Mouse (Mus musculus) stomach, postnatal 0 days (tissue): ENCODE data around the gene Adra1b. TPM values are rescaled to one million over a fixed set of nuclear protein-coding genes. Genes with fewer than 3 reads are reported as not detected.

Experiments used
- ATAC-seq: fragments of 200-750 bp; cut with Nextera tagmentation; 2 replicates; pipeline ENCODE4 v1.8.0; 2017; ENCODE audit not compliant: low FRiP score, low TSS enrichment
- DNase-seq: peaks from one replicate; pipeline ENCODE4 v3.0.0-alpha.2; 2016; ENCODE audit warnings: low spot score
- H3K27ac ChIP-seq: fragments of 300-500 bp; sonication (generic); replicated peaks from 2 replicates; pipeline ENCODE4 v1.5.1; 2014; ENCODE audit warnings: mild to moderate bottlenecking, control low read depth
- H3K27me3 ChIP-seq: fragments of 300-500 bp; sonication (generic); 2 replicates; pipeline ENCODE4 v1.6.1; 2014; ENCODE audit warnings: low read length; ENCODE audit not compliant: control insufficient read depth, insufficient read depth
- H3K36me3 ChIP-seq: fragments of 300-500 bp; sonication (generic); 2 replicates; pipeline ENCODE4 v1.6.1; 2014; ENCODE audit warnings: low read length, mixed read lengths; ENCODE audit not compliant: control insufficient read depth, insufficient read depth
- H3K4me1 ChIP-seq: fragments of 300-500 bp; sonication (generic); replicated peaks from 2 replicates; pipeline ENCODE4 v1.6.1; 2014; ENCODE audit warnings: antibody characterized with exemption; ENCODE audit not compliant: control insufficient read depth, insufficient read depth
- H3K4me2 ChIP-seq: fragments of 300-500 bp; sonication (generic); replicated peaks from 2 replicates; pipeline ENCODE4 v1.6.1; 2014; ENCODE audit warnings: low read depth, mild to moderate bottlenecking, control low read depth, moderate library complexity
- H3K4me3 ChIP-seq: fragments of 300-500 bp; sonication (generic); 2 replicates; pipeline ENCODE4 v1.5.1; 2014; ENCODE audit warnings: low read depth, low read length, control low read depth
- H3K9ac ChIP-seq: fragments of 300-500 bp; sonication (generic); 2 replicates; pipeline ENCODE4 v1.6.1; 2014; ENCODE audit warnings: mild to moderate bottlenecking, low read length, control low read depth, mixed read lengths
- H3K9me3 ChIP-seq: fragments of 300-500 bp; sonication (generic); 2 replicates; pipeline ENCODE4 v1.6.1; 2016; ENCODE audit warnings: low read length; ENCODE audit not compliant: control insufficient read depth
- CTCF ChIP-seq: IDR thresholded peaks from 2 replicates; pipeline ENCODE4 v1.5.1; 2016; ENCODE audit warnings: antibody characterized with exemption, low read depth, mild to moderate bottlenecking, moderate library complexity
- EP300 ChIP-seq: optimal IDR thresholded peaks from 2 replicates; pipeline ENCODE3; 2016; ENCODE audit warnings: antibody characterized with exemption
- WGBS: fragments of 180-500 bp; shearing (Covaris S2); extraction: QIAGEN DNeasy Blood & Tissue Kit; methylation state at CpG from one replicate; pipeline ENCODE4 v1.1.7; 2014; 5-methylcytosine and 5-hydroxymethylcytosine counted together
- polyA plus RNA-seq: library from polyadenylated mRNA; unstranded; fragments of >200 nt; fragmentation: Nextera tagmentation; extraction: Ambion mirVana; gene quantifications from 2 replicates; pipeline ENCODE4 v1.2.1, GENCODE M21; 2015

Gene Adra1b
- polyA plus RNA-seq, 1 experiment from 2014 or later, result 0.10 TPM

GRCm38 (mm10) chr11:43790446-43790845 is 110.6 kb downstream of the Adra1b start:
- Histone ChIP-seq H3K4me1 (no peaks in the 10 kb centered on the region), H3K27ac (no peak overlapping the region), H3K9me3 (no peaks in the 10 kb centered on the region), H3K36me3 (no peaks in the 10 kb centered on the region), H3K4me3 (no peak overlapping the region), H3K27me3 (no peaks in the 10 kb centered on the region), H3K9ac (no peak overlapping the region), H3K4me2 (no peak overlapping the region)
- ATAC-seq (no peak), DNase-seq (no peak)
- TF ChIP-seq CTCF (no peak), EP300 (no peak)
- 73% methylated on average over 6 of the region's 6 CpGs for WGBS

- Histone ChIP-seq H3K27me3 (no peaks in the 10 kb centered on the region), H3K9me3 (no peaks in the 10 kb centered on the region), H3K4me3 (no peak overlapping the region), H3K4me2 (no peak overlapping the region), H3K4me1 (no peaks in the 10 kb centered on the region), H3K27ac (no peak overlapping the region), H3K36me3 (no peaks in the 10 kb centered on the region), H3K9ac (no peak overlapping the region)
- DNase-seq (peak; percentile 70), ATAC-seq (no peak)
- TF ChIP-seq EP300 (no peak), CTCF (peak; percentile 87)
- WGBS, result 13% methylated on average over 2 of the region's 2 CpGs
These were observed 117.2 kb downstream of the Adra1b start for GRCm38 (mm10) chr11:43783772-43784171.

DNA sequence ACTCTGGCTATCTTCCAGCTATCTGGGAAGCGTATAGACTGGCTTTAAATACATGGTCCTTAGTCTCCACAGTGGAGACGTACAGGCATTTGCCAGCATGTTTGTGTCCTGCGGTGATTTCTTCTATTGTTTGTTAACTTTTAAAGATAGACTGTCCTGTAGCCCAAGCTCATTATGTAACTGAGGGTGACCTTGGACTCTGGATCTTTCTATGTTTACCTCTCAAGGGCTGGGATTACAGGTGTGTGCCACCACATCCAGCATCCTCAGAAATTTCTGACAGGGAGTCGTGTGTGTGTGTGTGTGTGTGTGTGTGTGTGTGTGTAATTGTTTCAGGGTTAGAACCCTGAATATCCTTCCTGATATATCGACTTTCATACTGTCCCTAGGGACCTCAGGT is 117.9 kb downstream of the Adra1b start:
- H3K27ac ChIP-seq, result no peak overlapping the region
- no peaks in the 10 kb centered on the region for H3K9me3 ChIP-seq
- TF ChIP-seq EP300, result no peak
- no peak for TF ChIP-seq CTCF
- no peaks in the 10 kb centered on the region for H3K27me3 ChIP-seq
- H3K4me3 ChIP-seq, result no peak overlapping the region
- H3K4me1 ChIP-seq, result no peaks in the 10 kb centered on the region
- H3K36me3 ChIP-seq, result no peaks in the 10 kb centered on the region
- WGBS, result 65% methylated on average over 5 of the region's 5 CpGs
- DNase-seq (no peak), ATAC-seq (no peak)
- H3K4me2 ChIP-seq, result no peak overlapping the region
- H3K9ac ChIP-seq, result no peak overlapping the region

GRCm38 (mm10) chr11:43779551-43779950 is 121.5 kb downstream of the Adra1b start:
- H3K4me2 ChIP-seq, result no peak overlapping the region
- no peak overlapping the region for H3K4me3 ChIP-seq
- TF ChIP-seq CTCF, result no peak
- TF ChIP-seq EP300, result no peak
- no peak overlapping the region for H3K9ac ChIP-seq
- no peaks in the 10 kb centered on the region for H3K9me3 ChIP-seq
- H3K27me3 ChIP-seq, result no peaks in the 10 kb centered on the region
- no peaks in the 10 kb centered on the region for H3K36me3 ChIP-seq
- DNase-seq (no peak), ATAC-seq (no peak)
- WGBS, result 54% methylated on average over 5 of the region's 5 CpGs
- no peak overlapping the region for H3K27ac ChIP-seq
- no peaks in the 10 kb centered on the region for H3K4me1 ChIP-seq

GRCm38 (mm10) chr11:43776324-43776694 is 124.7 kb downstream of the Adra1b start:
- Histone ChIP-seq H3K27me3 (no peaks in the 10 kb centered on the region), H3K4me1 (no peaks in the 10 kb centered on the region), H3K9me3 (no peaks in the 10 kb centered on the region), H3K27ac (no peak overlapping the region), H3K9ac (no peak overlapping the region), H3K36me3 (no peaks in the 10 kb centered on the region), H3K4me3 (peak overlapping the region; percentile 31), H3K4me2 (peak overlapping the region; percentile 59)
- DNase-seq, result no peak
- no peak for ATAC-seq
- WGBS, result 21% methylated on average over 8 of the region's 8 CpGs
- TF ChIP-seq CTCF (no peak), EP300 (no peak)

- Histone ChIP-seq H3K27ac (no peak overlapping the region), H3K27me3 (no peaks in the 10 kb centered on the region), H3K9me3 (no peaks in the 10 kb centered on the region), H3K4me1 (no peaks in the 10 kb centered on the region), H3K4me2 (peak overlapping the region; percentile 59), H3K4me3 (peak overlapping the region; percentile 31), H3K36me3 (no peaks in the 10 kb centered on the region), H3K9ac (no peak overlapping the region)
- WGBS, result 13% methylated on average over 63 of the region's 63 CpGs
- ATAC-seq, result 0 out of 2 replicates have a peak, but pooled peaks have one; percentile 26
- TF ChIP-seq CTCF (no peak), EP300 (no peak)
- DNase-seq, result peak; percentile 39
These were observed 125.3 kb downstream of the Adra1b start for GRCm38 (mm10) chr11:43775469-43776323.
